Mouse (Mus musculus): ENCODE measurements around the gene Syce3. TPM values are rescaled to one million over a fixed set of nuclear protein-coding genes. Genes with fewer than 3 reads are reported as not detected.

Syce3 gene
- total and polyA plus RNA-seq, 3 experiments = not detected

DNA sequence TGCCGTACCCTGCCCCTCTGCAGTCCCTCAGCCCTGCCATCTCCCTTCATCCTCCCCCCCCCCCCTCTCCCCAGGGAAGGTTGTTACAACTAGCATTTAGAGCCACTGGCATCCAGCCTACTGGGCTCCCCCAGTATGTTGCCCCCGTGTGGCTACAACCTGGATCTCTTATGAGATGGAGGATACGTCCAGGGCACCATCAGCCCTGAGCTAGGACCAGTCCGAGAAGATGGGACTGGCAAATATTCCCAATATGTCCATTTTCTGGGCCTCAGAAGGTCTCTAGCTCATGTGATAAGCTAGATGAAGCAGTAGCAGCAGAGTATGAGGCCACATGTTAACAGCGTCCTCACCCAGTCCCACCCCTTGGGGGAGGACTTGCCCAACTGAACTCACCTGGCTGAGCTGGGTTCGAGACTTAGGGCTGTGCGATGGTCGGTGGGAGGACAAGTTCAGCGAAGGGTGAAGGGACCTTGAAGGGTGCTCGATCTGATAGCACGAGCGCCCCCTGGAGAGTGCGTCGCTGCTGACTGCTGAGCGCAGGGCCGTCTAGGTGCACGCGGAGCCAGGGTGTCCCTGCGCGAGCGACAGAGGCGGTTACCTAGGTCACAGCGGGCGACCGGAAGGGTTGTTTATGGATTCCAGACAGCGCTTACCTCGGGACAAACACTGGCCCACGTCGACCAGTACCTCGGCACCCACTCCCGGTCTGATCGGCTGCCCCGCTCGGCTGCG lies 37.1 kb downstream of the Syce3 start:
- DNase-seq = peak; percentile 90

- DNase-seq = no peak
Observed at GRCm38 (mm10) chr15:89372536-89372935, 37.8 kb downstream of the Syce3 start.

DNA sequence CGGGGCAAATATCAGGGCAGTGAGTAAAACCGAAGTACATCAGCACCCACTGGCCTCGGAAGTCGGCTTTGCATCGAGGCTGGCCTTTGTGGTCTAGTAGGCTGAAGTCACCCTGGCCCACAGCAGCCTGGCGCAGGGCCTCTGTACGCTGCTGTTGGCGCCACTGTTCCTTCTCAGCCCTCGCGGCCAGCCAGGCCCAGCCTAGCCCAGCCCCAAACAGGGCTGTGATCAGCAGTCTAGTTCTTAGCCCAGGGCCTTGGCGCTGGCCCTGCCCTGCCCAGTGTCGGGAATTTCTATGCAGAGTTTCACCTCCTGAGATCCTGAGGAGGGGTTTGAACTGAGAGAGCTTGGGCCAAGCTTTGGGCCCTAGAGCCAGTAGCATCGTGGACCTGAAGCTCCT lies 38.2 kb downstream of the Syce3 start:
- DNase-seq = no peak

DNA sequence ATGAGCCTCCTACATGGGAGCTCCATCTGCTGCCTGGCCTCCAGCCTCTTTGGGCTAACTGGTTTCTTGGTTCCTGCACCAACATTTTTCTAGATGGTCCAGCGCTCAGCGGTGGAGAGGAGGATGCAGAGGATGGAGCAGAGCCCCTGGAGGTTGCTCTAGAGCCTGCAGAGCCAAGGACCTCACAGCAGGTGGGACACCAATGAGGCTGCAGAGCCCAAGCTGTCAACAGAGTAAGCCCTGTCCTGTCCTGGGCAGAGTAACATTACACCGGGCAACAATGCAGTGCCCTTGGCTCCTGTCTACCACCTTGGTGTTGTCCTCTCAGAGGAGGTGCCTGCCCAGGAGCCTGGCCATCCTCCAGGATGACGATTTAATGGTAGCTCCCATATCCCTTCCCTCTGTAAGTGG lies 45.2 kb downstream of the Syce3 start:
- no peak for DNase-seq

DNA sequence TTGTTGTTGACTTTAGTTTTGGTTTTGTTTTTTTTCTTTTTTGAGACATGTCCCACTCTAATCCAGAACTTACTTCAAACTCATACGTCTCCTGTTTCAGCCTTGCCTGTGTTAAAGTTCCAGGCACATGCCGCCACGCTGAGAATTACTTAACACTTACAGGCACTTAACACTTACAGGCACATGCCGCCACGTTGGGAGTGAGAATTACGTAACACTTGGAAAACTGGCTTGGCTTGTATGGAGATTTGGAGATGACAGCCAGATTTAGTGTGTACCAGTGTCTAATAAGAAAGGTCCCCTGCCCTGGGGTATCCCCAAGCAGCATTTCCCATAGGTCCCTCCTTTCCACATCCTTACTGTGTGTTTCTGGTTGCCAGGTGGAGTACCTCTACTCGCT lies 47.3 kb downstream of the Syce3 start:
- no peak for DNase-seq

GRCm38 (mm10) chr15:89358784-89359183 lies 51.5 kb downstream of the Syce3 start:
- no peak for DNase-seq

DNA sequence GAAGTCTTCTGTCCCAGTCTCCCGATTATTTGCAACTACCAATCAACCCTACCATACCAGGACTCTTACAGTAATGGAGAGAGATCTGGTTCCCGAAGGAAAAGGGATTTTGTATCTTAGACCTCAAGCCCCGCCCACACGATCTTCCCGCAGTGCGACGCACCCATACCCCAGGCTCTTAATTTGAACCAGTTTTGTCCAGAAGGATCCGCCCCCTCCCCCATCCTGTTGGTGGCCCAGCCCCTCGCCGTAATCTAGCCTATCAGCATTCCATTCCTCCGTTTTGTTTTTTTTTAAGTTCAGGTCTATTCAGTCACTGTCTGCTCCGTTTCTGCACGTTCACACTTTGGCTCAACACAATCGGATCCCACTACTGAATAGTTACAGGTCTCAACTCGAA lies 53.9 kb downstream of the Syce3 start:
- DNase-seq = peak; percentile 77

GRCm38 (mm10) chr15:89355241-89356187 lies 54.8 kb downstream of the Syce3 start, which contains the start of the genes Lmf2 and Ncaph2:
TSS of gene Lmf2 (minus strand) at chr15:89355659.
TSS of gene Ncaph2 (plus strand) at chr15:89355719.
- DNase-seq = peak; percentile 96

- no peak for DNase-seq
Observed at GRCm38 (mm10) chr15:89354455-89354854, 55.8 kb downstream of the Syce3 start.

GRCm38 (mm10) chr15:89353837-89354236 lies 56.5 kb downstream of the Syce3 start:
- DNase-seq = no peak

DNA sequence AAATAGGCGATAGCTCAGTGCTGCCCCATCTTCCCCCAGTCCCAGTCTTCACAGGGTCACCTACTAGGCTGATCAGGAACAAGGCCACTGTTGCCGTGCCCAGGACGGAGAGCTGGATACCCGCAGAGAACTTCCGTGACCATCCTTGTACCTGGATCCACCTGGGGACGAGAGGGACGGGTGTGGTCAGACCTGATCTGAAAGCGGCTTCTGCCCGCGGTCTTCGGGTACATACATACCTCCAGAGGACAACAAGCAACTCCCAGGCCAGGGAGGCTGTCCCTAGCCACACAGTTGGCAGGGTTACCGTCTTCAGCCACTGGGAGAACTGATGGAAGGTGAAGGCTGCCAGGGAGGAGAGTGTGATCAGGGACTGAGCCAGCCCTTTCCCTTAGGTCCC lies 57.5 kb downstream of the Syce3 start:
- DNase-seq = no peak

DNA sequence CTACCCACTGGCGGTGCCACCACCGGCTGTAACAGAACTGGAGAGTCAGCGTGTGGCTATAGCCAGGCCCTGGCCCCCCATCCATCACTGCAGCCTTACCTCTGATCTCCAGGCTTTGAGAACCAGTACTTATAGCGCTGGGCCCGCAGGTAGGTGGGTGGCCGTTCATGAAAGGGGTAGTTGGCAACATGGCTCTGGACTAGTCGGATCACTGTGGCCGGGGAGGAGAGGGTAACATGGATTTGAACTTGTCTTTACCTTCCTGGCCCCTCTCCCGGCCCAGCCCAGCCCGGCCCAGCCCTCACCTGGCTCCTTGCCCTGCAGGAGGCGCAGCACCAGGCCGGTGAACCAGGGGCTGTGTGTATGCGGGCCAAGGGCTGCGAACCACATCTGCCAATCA lies 58.2 kb downstream of the Syce3 start:
- no peak for DNase-seq

- DNase-seq = no peak
Observed at GRCm38 (mm10) chr15:89351302-89351701, 59.0 kb downstream of the Syce3 start.

- DNase-seq = no peak
Observed at GRCm38 (mm10) chr15:89350447-89350846, 59.9 kb downstream of the Syce3 start.

DNA sequence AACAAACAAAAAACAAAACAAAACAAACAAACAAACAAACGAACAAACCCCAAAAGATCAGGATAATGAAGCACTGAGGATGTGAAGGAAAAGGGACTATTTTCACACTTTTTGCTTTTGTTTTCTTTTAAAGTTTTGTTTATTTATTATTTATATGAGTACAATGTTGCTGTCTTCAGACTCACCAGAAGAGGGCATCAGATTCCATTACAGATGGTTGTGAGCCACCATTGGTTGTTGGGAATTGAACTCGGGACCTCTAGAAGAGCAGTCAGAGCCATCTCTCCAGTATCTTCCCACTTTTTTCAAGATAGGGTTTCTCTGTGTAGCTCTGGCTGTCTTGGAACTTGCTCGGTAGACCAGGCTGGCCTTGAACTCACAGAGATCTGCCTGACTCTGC lies 67.0 kb downstream of the Syce3 start:
- DNase-seq = no peak

DNA sequence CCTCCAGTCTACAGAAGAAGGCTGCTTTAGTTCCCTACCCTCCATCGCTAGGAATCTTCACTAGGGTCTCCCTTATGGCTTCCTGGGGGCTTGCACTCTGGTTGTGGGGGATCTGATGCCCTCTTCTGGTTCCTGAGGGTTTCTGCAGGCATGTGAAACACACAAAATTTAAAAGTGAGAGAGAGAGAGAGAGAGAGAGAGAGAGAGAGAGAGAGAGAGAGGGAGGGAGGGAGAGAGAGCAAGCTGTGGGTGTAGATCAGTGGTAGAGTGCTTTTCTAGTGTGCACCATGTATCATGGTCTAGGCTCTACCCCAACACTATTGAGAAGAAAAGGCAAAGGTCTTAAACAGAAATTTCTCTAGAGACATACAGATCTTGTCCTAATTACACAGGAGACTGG lies 68.6 kb downstream of the Syce3 start:
- DNase-seq = no peak

Other genes starting within 250 kb of the Syce3 start
- 100 to 1,000 TPM in 1 of 2 experiments, 10 to 100 TPM in 1; 94.8 to 118 TPM for gene Plxnb2, start 229.7 kb downstream of the Syce3 start, total RNA-seq (2021)
- gene Plxnb2, start 229.7 kb downstream of the Syce3 start, polyA plus RNA-seq (2012; rRNA removed) = 168 and 182 TPM in 2 replicates
- 1 to 10 TPM; 5.2 to 5.7 TPM for gene Dennd6b, start 214.0 kb downstream of the Syce3 start, total RNA-seq (2021)
- gene Dennd6b, start 214.0 kb downstream of the Syce3 start, polyA plus RNA-seq (2012; rRNA removed) = 24.0 and 24.9 TPM in 2 replicates
- gene Ppp6r2, start 198.9 kb downstream of the Syce3 start, total RNA-seq (2021) = 10 to 100 TPM; 38.6 to 54.4 TPM
- 565 and 749 TPM in 2 replicates for gene Ppp6r2, start 198.9 kb downstream of the Syce3 start, polyA plus RNA-seq (2012; rRNA removed)
- 10 to 100 TPM; 75.8 to 80.8 TPM for gene Sbf1, start 95.2 kb downstream of the Syce3 start, total RNA-seq (2021)
- gene Sbf1, start 95.2 kb downstream of the Syce3 start, polyA plus RNA-seq (2012; rRNA removed) = 171 and 187 TPM in 2 replicates
- not detected for gene Adm2, start 87.8 kb downstream of the Syce3 start, total RNA-seq (2021)
- 0.17 TPM in 1 of 2 replicates, not detected in the other for gene Adm2, start 87.8 kb downstream of the Syce3 start, polyA plus RNA-seq (2012; rRNA removed)
- gene Miox, start 76.1 kb downstream of the Syce3 start, total RNA-seq (2021) = not detected
- 0.21 and 0.92 TPM in 2 replicates for gene Miox, start 76.1 kb downstream of the Syce3 start, polyA plus RNA-seq (2012; rRNA removed)
- 10 to 100 TPM; 37.1 to 40.2 TPM for gene Lmf2, start 54.8 kb downstream of the Syce3 start, total RNA-seq (2021)
- gene Lmf2, start 54.8 kb downstream of the Syce3 start, polyA plus RNA-seq (2012; rRNA removed) = 58.0 and 63.1 TPM in 2 replicates
- gene Ncaph2, start 54.8 kb downstream of the Syce3 start, total RNA-seq (2021) = 10 to 100 TPM; 61.7 to 74.8 TPM
- gene Ncaph2, start 54.8 kb downstream of the Syce3 start, polyA plus RNA-seq (2012; rRNA removed) = 101 and 102 TPM in 2 replicates
- gene Sco2, start 36.7 kb downstream of the Syce3 start, total RNA-seq (2021) = 10 to 100 TPM; 33.9 to 36.2 TPM
- gene Sco2, start 36.7 kb downstream of the Syce3 start, polyA plus RNA-seq (2012; rRNA removed) = 68.5 and 73.3 TPM in 2 replicates
- under 1 TPM in 1 of 2 experiments, not detected in 1; 0.26 TPM for gene Tymp, start 33.5 kb downstream of the Syce3 start, total RNA-seq (2021)
- gene Tymp, start 33.5 kb downstream of the Syce3 start, polyA plus RNA-seq (2012; rRNA removed) = 9.9 and 10.1 TPM in 2 replicates
- under 1 TPM in 1 of 2 experiments, not detected in 1; 0.52 TPM for gene Odf3b, start 31.2 kb downstream of the Syce3 start, total RNA-seq (2021)
- 2.0 TPM in 2 replicates for gene Odf3b, start 31.2 kb downstream of the Syce3 start, polyA plus RNA-seq (2012; rRNA removed)
- not detected for gene Klhdc7b, start 25.6 kb downstream of the Syce3 start, total RNA-seq (2021)
- not detected in 2 replicates for gene Klhdc7b, start 25.6 kb downstream of the Syce3 start, polyA plus RNA-seq (2012; rRNA removed)
- gene Cpt1b, start 15.4 kb upstream of the Syce3 start, total RNA-seq (2021) = 100 to 1,000 TPM; 139 to 200 TPM
- gene Cpt1b, start 15.4 kb upstream of the Syce3 start, polyA plus RNA-seq (2012; rRNA removed) = 116 and 120 TPM in 2 replicates
- gene C730034F03Rik, start 19.1 kb upstream of the Syce3 start, total RNA-seq (2021) = 1 to 10 TPM in 1 of 2 experiments, under 1 TPM in 1; 0.95 to 2.3 TPM
- gene C730034F03Rik, start 19.1 kb upstream of the Syce3 start, polyA plus RNA-seq (2012; rRNA removed) = 0.29 and 0.52 TPM in 2 replicates
- 1 to 10 TPM in 1 of 2 experiments, not detected in 1; 5.8 TPM for gene Gm44502, start 19.2 kb upstream of the Syce3 start, total RNA-seq (2021)
- gene Gm44502, start 19.2 kb upstream of the Syce3 start, polyA plus RNA-seq (2012; rRNA removed) = 8.2 and 10.6 TPM in 2 replicates
- 10 to 100 TPM; 50.7 to 66.8 TPM for gene Chkb, start 19.4 kb upstream of the Syce3 start, total RNA-seq (2021)
- gene Chkb, start 19.4 kb upstream of the Syce3 start, polyA plus RNA-seq (2012; rRNA removed) = 39.4 and 52.6 TPM in 2 replicates
- gene Mapk8ip2, start 43.4 kb upstream of the Syce3 start, total RNA-seq (2021) = 10 to 100 TPM in 1 of 2 experiments, 1 to 10 TPM in 1; 8.7 to 10.5 TPM
- 4.4 and 7.1 TPM in 2 replicates for gene Mapk8ip2, start 43.4 kb upstream of the Syce3 start, polyA plus RNA-seq (2012; rRNA removed)
- 10 to 100 TPM; 16.6 to 24.5 TPM for gene Arsa, start 66.9 kb upstream of the Syce3 start, total RNA-seq (2021)
- gene Arsa, start 66.9 kb upstream of the Syce3 start, polyA plus RNA-seq (2012; rRNA removed) = 57.6 and 67.8 TPM in 2 replicates
- 10 to 100 TPM; 32.7 to 36.9 TPM for gene Shank3, start 89.1 kb upstream of the Syce3 start, total RNA-seq (2021)
- 50.9 and 64.1 TPM in 2 replicates for gene Shank3, start 89.1 kb upstream of the Syce3 start, polyA plus RNA-seq (2012; rRNA removed)
- gene Acr, start 157.8 kb upstream of the Syce3 start, total RNA-seq (2021) = under 1 TPM in 1 of 2 experiments, not detected in 1; 0.26 TPM
- gene Acr, start 157.8 kb upstream of the Syce3 start, polyA plus RNA-seq (2012; rRNA removed) = 1.3 and 1.5 TPM in 2 replicates
- gene Rabl2, start 181.4 kb upstream of the Syce3 start, total RNA-seq (2021) = 10 to 100 TPM in 1 of 2 experiments, 1 to 10 TPM in 1; 8.6 to 10.3 TPM
- gene Rabl2, start 181.4 kb upstream of the Syce3 start, polyA plus RNA-seq (2012; rRNA removed) = 6.4 and 7.2 TPM in 2 replicates

Measured in adrenal gland, adult 2 months (tissue).